In genomic region chr1:106931954-106932353, GRCm38 (mm10) we compare ENCODE assay signal across 22 mouse cellular contexts. TPM values are rescaled to one million over a fixed set of nuclear protein-coding genes. Genes with fewer than 3 reads are reported as not detected.
A peak's percentile ranks its signal among the peaks of the same experiment; 100 is the strongest.
DNase-seq lines count a peak whose midpoint lies in the region; ATAC-seq lines count a peak whose summit lies in the region.
"Had no signal": no experiment of that assay in that cellular context is flagged by ENCODE, and none has a peak within 500 bp of the region (broad histone marks: within the 10 kb centered on the region; RNA-seq: fewer than 3 reads in every experiment).

No protein-coding gene starts in this region.

- no peak overlapping the region for H3K9ac ChIP-seq in heart, embryonic 12.5 days

- H3K4me3 ChIP-seq in heart, embryonic 12.5 days = no peak overlapping the region
- no peak overlapping the region for H3K4me3 ChIP-seq in macrophage (ENCODE audit: inconsistent target)
- H3K4me3 ChIP-seq: heart, adult 2 months had no signal

- no peaks in the 10 kb centered on the region for H3K27me3 ChIP-seq in heart, embryonic 12.5 days (replicated peaks)

- H3K36me3 ChIP-seq in heart, embryonic 12.5 days = no peaks in the 10 kb centered on the region
- H3K36me3 ChIP-seq in macrophage (ENCODE audit: inconsistent target) = no peaks in the 10 kb centered on the region

- no peak overlapping the region for H3K4me2 ChIP-seq in heart, embryonic 12.5 days

- no peaks in the 10 kb centered on the region for H3K9me3 ChIP-seq in heart, embryonic 12.5 days (replicated peaks)

- no peaks in the 10 kb centered on the region for H3K79me2 ChIP-seq in macrophage (ENCODE audit: inconsistent target)

- H3K4me1 ChIP-seq in heart, embryonic 12.5 days (replicated peaks) = no peaks in the 10 kb centered on the region

- H3K27ac ChIP-seq in heart, embryonic 12.5 days (ENCODE audit: poor library complexity, severe bottlenecking) = no peak overlapping the region
- peak overlapping the region; percentile 91 for H3K27ac ChIP-seq in macrophage
- H3K27ac ChIP-seq: heart, adult 2 months; kidney, postnatal 0 days had no signal

- peak; percentile 16 for DNase-seq in heart, adult 8-10 months (ENCODE audit: low spot score)
- DNase-seq in lung, postnatal 25 days (ENCODE audit: low spot score) = peak; percentile 13
- DNase-seq in lung, postnatal 14 days = no peak
- no peak for DNase-seq in thymus, postnatal 4 days
- no peak for DNase-seq in thymus, postnatal 10 days (ENCODE audit: low spot score in 2 of 2)
- no peak for DNase-seq in adrenal gland, postnatal 4 days (ENCODE audit: low spot score in 2 of 2)
- DNase-seq: cerebellum, postnatal 10 days; heart, adult 2 months; heart, postnatal 4 days; midbrain, embryonic 14.5 days; right cerebral cortex, postnatal 25 days; thymus, adult 2 months had no signal

- 75% methylated on average over 4 of the region's 4 CpGs for WGBS in heart, embryonic 12.5 days
- WGBS in macrophage (ENCODE audit: missing documents) = 4% methylated on average over 4 of the region's 4 CpGs

- ATAC-seq in heart, embryonic 12.5 days (ENCODE audit: insufficient number of reproducible peaks, low FRiP score) = no peak
- ATAC-seq: forebrain, embryonic 14.5 days had no signal

RNA-seq across cellular contexts. Expression of gene Serpinb12, which starts 2.3 kb away (rescaled TPM):
- not detected for total RNA-seq in heart, adult 8-10 months (2022)
- polyA plus RNA-seq in heart, embryonic 12.5 days (2016; fragmentation: Nextera tagmentation; extraction: Ambion mirVana) = 0.14 TPM in 1 of 2 replicates, not detected in the other
- not detected for total RNA-seq in macrophage (2018; cell fraction: chromatin; rRNA removed)
- under 1 TPM in 9 of 26 experiments, not detected in 17; 0.09 to 0.29 (median 0.10) TPM for total RNA-seq in macrophage (2018; cell fraction: cytosol; rRNA removed)
- total RNA-seq in macrophage (2018; cell fraction: nucleus; rRNA removed) = under 1 TPM in 1 of 26 experiments, not detected in 25; 0.49 TPM
- 0.10 to 0.56 TPM in 2 of 3 replicates, not detected in the other for polyA plus RNA-seq in macrophage (2018)
- not detected for total RNA-seq in adrenal gland, postnatal 4 days (2021)
- total RNA-seq: adrenal gland, adult 18-20 months; heart, adult 2 months; heart, postnatal 4 days; layer of hippocampus, postnatal 10 days; left cerebral cortex, postnatal 10 days had no signal
- polyA plus RNA-seq: forebrain, embryonic 14.5 days; heart, adult 2 months; midbrain, embryonic 14.5 days; neural tube, embryonic 11.5 days had no signal

RNA-seq across cellular contexts. Expression of gene Serpinb13, which starts 48.8 kb away (rescaled TPM):
- not detected for total RNA-seq in heart, adult 8-10 months (2022)
- not detected in 2 replicates for polyA plus RNA-seq in heart, embryonic 12.5 days (2016; fragmentation: Nextera tagmentation; extraction: Ambion mirVana)
- not detected for total RNA-seq in macrophage (2018; cell fraction: chromatin; rRNA removed)
- not detected for total RNA-seq in macrophage (2018; cell fraction: cytosol; rRNA removed)
- not detected for total RNA-seq in macrophage (2018; cell fraction: nucleus; rRNA removed)
- not detected in 3 replicates for polyA plus RNA-seq in macrophage (2018)
- total RNA-seq in adrenal gland, postnatal 4 days (2021) = not detected
- total RNA-seq: adrenal gland, adult 18-20 months; heart, adult 2 months; heart, postnatal 4 days; layer of hippocampus, postnatal 10 days; left cerebral cortex, postnatal 10 days had no signal
- polyA plus RNA-seq: forebrain, embryonic 14.5 days; heart, adult 2 months; kidney, postnatal 0 days; limb, embryonic 14.5 days; lung, embryonic 16.5 days; midbrain, embryonic 14.5 days; neural tube, embryonic 11.5 days had no signal

Comparison
In these comparisons a context has a peak if more than half of its experiments do, and no peak if none do; other contexts are left out.
1. DNase-seq: peak in heart, adult 8-10 months (single experiment) and lung, postnatal 25 days (single experiment); none in lung, postnatal 14 days (single experiment), thymus, postnatal 4 days (single experiment), thymus, postnatal 10 days (0 of 2) and adrenal gland, postnatal 4 days (0 of 2).